Mouse (Mus musculus): ENCODE results near the gene Rxrb.

DNA sequence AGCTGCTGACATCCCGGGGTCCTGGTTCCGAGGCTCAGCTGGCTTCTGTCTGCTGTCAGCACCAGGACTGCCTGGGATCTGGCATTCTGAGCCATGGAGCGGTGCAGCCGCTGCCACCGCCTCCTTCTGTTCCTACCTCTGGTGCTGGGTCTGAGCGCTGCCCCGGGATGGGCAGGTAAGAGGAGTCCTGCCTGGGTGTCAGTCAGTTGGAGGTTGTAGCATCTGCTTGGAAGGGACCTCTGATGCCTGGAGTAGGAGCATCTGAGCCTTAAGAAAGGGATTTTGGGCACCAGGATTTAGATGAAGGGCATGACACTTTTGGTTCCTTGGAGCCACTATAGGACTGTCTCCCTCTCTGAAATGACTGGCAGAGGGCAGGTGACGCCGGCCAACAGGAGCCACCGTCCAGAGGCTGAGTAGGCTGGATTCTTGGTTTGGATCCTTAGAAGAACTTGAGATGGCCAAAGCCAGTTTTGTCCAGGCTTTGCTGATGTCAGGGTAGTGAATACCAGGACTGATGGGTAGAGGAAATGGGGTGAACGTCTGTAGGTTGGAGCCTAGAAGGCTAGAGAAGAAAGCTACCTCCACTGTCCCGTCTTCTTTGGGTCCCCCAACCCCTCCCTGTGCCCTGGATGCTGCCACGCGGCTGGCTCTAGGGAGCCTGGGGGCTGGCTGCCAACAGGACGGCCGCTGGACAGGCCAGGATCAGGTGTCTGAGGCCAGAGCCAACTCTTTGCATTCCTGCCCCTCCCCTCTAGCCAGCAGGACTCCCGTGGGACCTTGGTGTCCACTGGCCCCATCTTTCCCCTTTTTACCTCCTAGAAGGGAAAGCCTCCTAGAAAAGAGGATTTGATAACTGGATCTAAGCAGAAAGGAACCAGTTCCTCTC is 8.2 kb downstream of the Rxrb start:
- TF ChIP-seq CTCF (conservative IDR thresholded peaks at IDR 0.05 in 1 of 2, IDR thresholded peaks at IDR 0.05 in 1 of 2; ENCODE audit: low read depth in 2 of 2, low read length in 2 of 2): no peak
- no peak for TF ChIP-seq POLR2A (IDR thresholded peaks at IDR 0.05; ENCODE audit: low read depth, low read length)
- TF ChIP-seq BHLHE40 (IDR thresholded peaks at IDR 0.05; ENCODE audit: low read depth, low read length): no peak
- TF ChIP-seq MAFK (IDR thresholded peaks at IDR 0.05; ENCODE audit: insufficient replicate concordance, low read length): no peak
- no peak for TF ChIP-seq CHD2 (IDR thresholded peaks at IDR 0.05; ENCODE audit: low read length)
- no peak for TF ChIP-seq MAX (IDR thresholded peaks at IDR 0.05; ENCODE audit: low read length)
- TF ChIP-seq MXI1 (IDR thresholded peaks at IDR 0.05; ENCODE audit: low read depth, low read length): no peak
- no peak for TF ChIP-seq EP300 (IDR thresholded peaks at IDR 0.05; ENCODE audit: low read length)

Measured in CH12.LX (cell line).